Mouse (Mus musculus) MEL (cell line): ENCODE measurements around the gene Fgfbp3. TPM values are rescaled to one million over a fixed set of nuclear protein-coding genes. Genes with fewer than 3 reads are reported as not detected.

ENCODE experiments used
- DNase-seq: peaks from one replicate; pipeline ENCODE4 v3.0.0; 2011; ENCODE audit warnings: low read depth, low spot score
- H3K27ac ChIP-seq: 2 replicates; pipeline ENCODE4 v1.5.1; 2012; ENCODE audit warnings: low read depth, mild to moderate bottlenecking, control low read depth, low read length, moderate library complexity; ENCODE audit not compliant: control insufficient read depth
- H3K27me3 ChIP-seq, 2 experiments: fragments of 150-350 bp in 1 of 2; sonication (generic) in 1 of 2; 2 replicates each; pipeline ENCODE4 v1.6.1; 2012; ENCODE audit warnings: low read length in 2 of 2, mild to moderate bottlenecking in 2 of 2, improper control_type of control experiment in 1 of 2, moderate library complexity in 1 of 2; ENCODE audit not compliant: insufficient read depth in 2 of 2, control insufficient read depth in 1 of 2
- H3K36me3 ChIP-seq, 2 experiments: 2 replicates each; pipeline ENCODE4 v1.6.1; 2012 to 2014; ENCODE audit warnings: low read length in 2 of 2, improper control_type of control experiment in 1 of 2, inconsistent platforms in 1 of 2, mild to moderate bottlenecking in 1 of 2; ENCODE audit not compliant: insufficient read depth in 2 of 2, control insufficient read depth in 1 of 2
- H3K4me1 ChIP-seq, 2 experiments: fragments of 150-350 bp in 1 of 2; sonication (generic) in 1 of 2; 2 replicates each; pipeline ENCODE4 v1.6.1; 2012; ENCODE audit warnings: low read length in 2 of 2, improper control_type of control experiment in 1 of 2, mild to moderate bottlenecking in 1 of 2; ENCODE audit not compliant: insufficient read depth in 2 of 2, control insufficient read depth in 1 of 2
- H3K4me3 ChIP-seq, 2 experiments: fragments of 150-350 bp in 1 of 2; sonication (generic) in 1 of 2; 2 replicates each; pipeline ENCODE4 v1.5.1; 2012; ENCODE audit warnings: low read depth in 2 of 2, low read length in 2 of 2, mild to moderate bottlenecking in 2 of 2, moderate library complexity in 2 of 2, control low read depth in 1 of 2, improper control_type of control experiment in 1 of 2; ENCODE audit not compliant: control insufficient read depth in 1 of 2, insufficient read depth in 1 of 2
- H3K79me2 ChIP-seq: 2 replicates; pipeline ENCODE4 v1.6.1; 2012; ENCODE audit warnings: mild to moderate bottlenecking, low read length, moderate library complexity; ENCODE audit not compliant: control insufficient read depth, poor library complexity, insufficient read depth
- H3K9ac ChIP-seq: 2 replicates; pipeline ENCODE4 v1.6.1; 2012; ENCODE audit warnings: low read depth, mild to moderate bottlenecking, control low read depth, low read length, moderate library complexity; ENCODE audit not compliant: control insufficient read depth, poor library complexity, severe bottlenecking
- H3K9me3 ChIP-seq: fragments of 150-350 bp; sonication (generic); replicated peaks from 2 replicates; pipeline ENCODE4 v1.6.1; 2012; ENCODE audit warnings: mild to moderate bottlenecking, low read length, improper control_type of control experiment, moderate library complexity; ENCODE audit not compliant: insufficient read depth
- CHD2 ChIP-seq: IDR thresholded peaks from 2 replicates; pipeline ENCODE4 v1.6.1; 2011; ENCODE audit warnings: low read length, improper control_type of control experiment
- CTCF ChIP-seq, 3 experiments: IDR thresholded peaks in 2 of 3; conservative IDR thresholded peaks in 1 of 3; 2 replicates each; pipeline ENCODE4 v1.5.1; 2011 to 2012; ENCODE audit warnings: low read length in 3 of 3, low read depth in 2 of 3, mild to moderate bottlenecking in 2 of 3, improper control_type of control experiment in 1 of 3, inconsistent platforms in 1 of 3, mixed read lengths in 1 of 3, moderate library complexity in 1 of 3; ENCODE audit not compliant: control insufficient read depth in 1 of 3, insufficient read depth in 1 of 3, poor library complexity in 1 of 3, severe bottlenecking in 1 of 3
- E2F4 ChIP-seq: IDR thresholded peaks from 2 replicates; pipeline ENCODE4 v1.6.1; 2011; ENCODE audit warnings: low read depth, low read length, improper control_type of control experiment, borderline replicate concordance
- ELF1 ChIP-seq: IDR thresholded peaks from 2 replicates; pipeline ENCODE4 v1.6.1; 2014; ENCODE audit warnings: low read depth, mild to moderate bottlenecking, inconsistent platforms, low read length, improper control_type of control experiment, moderate library complexity
- GATA1 ChIP-seq: IDR thresholded peaks from 2 replicates; pipeline ENCODE4 v1.6.1; 2011; ENCODE audit warnings: low read depth, low read length, improper control_type of control experiment
- JUND ChIP-seq: IDR thresholded peaks from 2 replicates; pipeline ENCODE4 v1.6.1; 2011; ENCODE audit warnings: low read depth, mild to moderate bottlenecking, improper control_type of control experiment, low read length
- MYB ChIP-seq: IDR thresholded peaks from 2 replicates; pipeline ENCODE4 v1.6.1; 2011; ENCODE audit warnings: mild to moderate bottlenecking, low read depth, low read length, improper control_type of control experiment
- NELFE ChIP-seq: IDR thresholded peaks from 2 replicates; pipeline ENCODE4 v1.6.1; 2011; ENCODE audit warnings: low read depth, low read length, improper control_type of control experiment
- NRF1 ChIP-seq: IDR thresholded peaks from 2 replicates; pipeline ENCODE4 v1.6.1; 2014; ENCODE audit warnings: low read depth, mild to moderate bottlenecking, inconsistent platforms, low read length, improper control_type of control experiment, moderate library complexity; ENCODE audit not compliant: poor library complexity, insufficient read depth, severe bottlenecking
- RAD21 ChIP-seq: IDR thresholded peaks from 2 replicates; pipeline ENCODE4 v1.6.1; 2011; ENCODE audit warnings: mild to moderate bottlenecking, low read depth, low read length, improper control_type of control experiment
- SIN3A ChIP-seq: IDR thresholded peaks from 2 replicates; pipeline ENCODE4 v1.6.1; 2012; ENCODE audit warnings: low read length, improper control_type of control experiment, inconsistent platforms
- SMC3 ChIP-seq: IDR thresholded peaks from 2 replicates; pipeline ENCODE4 v1.6.1; 2011; ENCODE audit warnings: low read depth, low read length, improper control_type of control experiment
- TCF12 ChIP-seq: IDR thresholded peaks from 2 replicates; pipeline ENCODE4 v1.6.1; 2014; ENCODE audit warnings: low read depth, mild to moderate bottlenecking, inconsistent platforms, low read length, improper control_type of control experiment, moderate library complexity
- USF2 ChIP-seq, 2 experiments: IDR thresholded peaks; 2 replicates each; pipeline ENCODE4 v1.6.1; 2011 to 2012; ENCODE audit warnings: improper control_type of control experiment in 2 of 2, low read length in 2 of 2, borderline replicate concordance in 1 of 2, inconsistent platforms in 1 of 2, low read depth in 1 of 2, mild to moderate bottlenecking in 1 of 2; ENCODE audit not compliant: insufficient read depth in 1 of 2
- ZC3H11A ChIP-seq: IDR thresholded peaks from 2 replicates; pipeline ENCODE4 v1.6.1; 2012; ENCODE audit warnings: low read depth, mild to moderate bottlenecking, inconsistent platforms, low read length, improper control_type of control experiment
- ZKSCAN1 ChIP-seq: IDR thresholded peaks from 2 replicates; pipeline ENCODE4 v1.6.1; 2012; ENCODE audit warnings: low read depth, mild to moderate bottlenecking, inconsistent platforms, low read length, improper control_type of control experiment, moderate library complexity
- ZNF384 ChIP-seq: IDR thresholded peaks from 2 replicates; pipeline ENCODE4 v1.6.1; 2012; ENCODE audit warnings: low read depth, mild to moderate bottlenecking, inconsistent platforms, low read length, improper control_type of control experiment
- polyA plus RNA-seq, 2 experiments: library from polyadenylated mRNA; stranded (reverse) in 1 of 2; unstranded in 1 of 2; fragments of >175 nt in 1 of 2; fragments of >200 nt in 1 of 2; gene quantifications; 2 replicates each; pipeline versions ENCODE4 v1.2.1 to v1.2.4; 2012; ENCODE audit warnings: low replicate concordance in 2 of 2, low read depth in 1 of 2; ENCODE audit not compliant: insufficient read length in 2 of 2, insufficient read depth in 1 of 2, missing spikeins in 1 of 2
- total RNA-seq: library from RNA; depleted of rRNA; stranded (reverse); fragments of 300-350 nt; gene quantifications from 2 replicates; pipeline ENCODE4 v1.2.3, GENCODE M21; 2012

The Fgfbp3 gene
- total and polyA plus RNA-seq, 3 experiments = 2.6 to 10.0 TPM; not detected in 1

DNA sequence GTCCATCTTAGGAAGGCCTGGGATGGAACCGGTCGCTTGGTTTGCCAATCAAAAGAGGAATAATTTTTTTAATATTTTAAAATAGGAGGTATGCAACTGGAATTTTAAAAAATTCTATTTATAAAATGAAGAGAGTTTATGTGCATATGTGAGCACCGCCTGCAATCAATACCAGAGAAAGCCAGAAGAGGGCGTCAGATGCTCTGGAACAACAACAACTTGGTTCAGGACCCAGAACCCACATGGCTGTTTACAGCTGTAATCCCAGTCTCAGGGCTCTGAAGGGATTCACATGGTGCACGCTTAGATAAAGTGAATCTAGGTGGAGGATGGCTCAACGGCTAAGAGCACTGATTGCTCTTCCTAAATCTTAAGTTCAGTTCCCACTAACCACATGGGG is 36.3 kb downstream of the Fgfbp3 start:
- peak; percentile 68 for DNase-seq
- H3K9ac ChIP-seq = no peak overlapping the region
- H3K4me3 ChIP-seq = no peak overlapping the region
- peaks cover 0 to 43% of the 10 kb centered on the region in 2 experiments; a peak in 3 of 4 replicates for H3K36me3 ChIP-seq
- no peak overlapping the region for H3K27ac ChIP-seq
- no peaks in the 10 kb centered on the region for H3K4me1 ChIP-seq
- TF ChIP-seq ZC3H11A (no peak), NELFE (no peak), CHD2 (no peak), TCF12 (no peak), MYB (no peak), RAD21 (peak; percentile 25), SMC3 (peak; percentile 48), CTCF (IDR thresholded peaks at IDR 0.05 in 2 of 3, conservative IDR thresholded peaks at IDR 0.05 in 1 of 3; ENCODE audit: control insufficient read depth in 1 of 3, insufficient read depth in 1 of 3, low read depth in 2 of 3, low read length in 3 of 3, poor library complexity in 1 of 3, severe bottlenecking in 1 of 3) (peak; percentile 42 to 54 (median 52)), ELF1 (no peak), SIN3A (no peak), JUND (no peak), NRF1 (no peak), ZNF384 (no peak), ZKSCAN1 (no peak), USF2 (IDR thresholded peaks at IDR 0.05; ENCODE audit: borderline replicate concordance in 1 of 2, insufficient read depth in 1 of 2, low read depth in 1 of 2, low read length in 2 of 2) (no peak)
- TF ChIP-seq, all 39 proteins: peak for 3
- Histone ChIP-seq H3K79me2 (no peaks in the 10 kb centered on the region), H3K27me3 (no peaks in the 10 kb centered on the region), H3K9me3 (no peaks in the 10 kb centered on the region)

DNA sequence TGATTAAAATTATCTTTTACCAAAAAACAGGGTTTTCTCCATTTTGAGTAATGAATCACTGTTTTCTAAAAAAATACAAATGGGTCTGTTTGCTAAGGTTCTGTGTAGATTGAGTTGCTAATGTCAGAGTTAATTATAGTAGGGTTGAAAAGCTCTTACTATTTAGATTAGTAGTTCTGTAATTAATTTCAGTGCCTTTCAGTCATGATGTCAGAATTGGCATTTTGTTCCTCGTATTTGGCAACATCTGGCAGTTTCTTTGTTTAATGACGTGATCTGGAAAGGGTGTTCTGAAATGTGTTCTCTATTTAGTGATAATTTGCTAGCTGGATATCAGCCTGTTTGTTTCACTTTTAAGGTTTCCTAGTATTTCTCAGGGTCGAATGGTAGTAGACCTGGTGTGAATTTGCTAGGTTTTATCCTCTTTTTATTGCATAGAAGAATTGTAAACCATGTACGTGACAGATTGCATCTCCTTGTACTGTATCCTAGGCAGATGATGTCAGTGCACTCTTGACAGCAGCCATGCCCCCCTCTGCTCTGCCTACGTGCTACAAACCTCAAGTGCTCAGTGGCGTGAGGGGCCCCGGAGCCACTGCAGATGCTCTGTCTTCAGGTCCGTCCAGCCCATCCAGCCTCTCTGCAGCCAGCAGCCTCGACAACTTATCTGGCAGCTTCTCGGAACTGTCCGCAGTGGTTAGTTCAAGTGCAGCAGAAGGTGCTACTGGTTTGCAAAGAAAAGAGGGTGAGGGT is 40.5 kb downstream of the Fgfbp3 start:
- DNase-seq = no peak
- H3K27me3 ChIP-seq = no peaks in the 10 kb centered on the region
- TF ChIP-seq ZKSCAN1 = no peak
- TF ChIP-seq GATA1 = no peak
- TF ChIP-seq ZNF384 = no peak
- no peak for TF ChIP-seq ELF1
- TF ChIP-seq E2F4 = no peak
- no peak for TF ChIP-seq NRF1

More for the DNA sequence above, 40.5 kb downstream of the Fgfbp3 start:
- Histone ChIP-seq H3K9ac (no peak overlapping the region), H3K9me3 (no peaks in the 10 kb centered on the region), H3K4me1 (no peaks in the 10 kb centered on the region), H3K36me3 (peaks cover 0 to 28% of the 10 kb centered on the region in 2 experiments; a peak in 2 of 4 replicates), H3K79me2 (no peaks in the 10 kb centered on the region), H3K27ac (no peak overlapping the region), H3K4me3 (no peak overlapping the region)
